Mouse (Mus musculus) liver, embryonic 14.5 days (tissue): Measurements from ENCODE around the gene Shisa3. TPM values are rescaled to one million over a fixed set of nuclear protein-coding genes. Genes with fewer than 3 reads are reported as not detected.

Experiments
- ATAC-seq: fragments of 200-750 bp; cut with Nextera tagmentation; 2 replicates; pipeline ENCODE4 v1.8.0; 2017; ENCODE audit warnings: moderate number of reproducible peaks, mild to moderate bottlenecking, moderate library complexity; ENCODE audit not compliant: insufficient read depth
- DNase-seq, 3 experiments: peaks; one replicate each; pipeline ENCODE4 v3.0.0-alpha.2; 2012 to 2013; ENCODE audit warnings: low read depth in 3 of 3, low spot score in 3 of 3
- H3K27ac ChIP-seq: fragments of 300-500 bp; sonication (generic); 2 replicates; pipeline ENCODE4 v1.5.1; 2014; ENCODE audit warnings: moderate library complexity, mild to moderate bottlenecking, control low read depth, inconsistent platforms
- H3K27me3 ChIP-seq: fragments of 300-500 bp; sonication (generic); 2 replicates; pipeline ENCODE4 v1.6.1; 2014; ENCODE audit warnings: mild to moderate bottlenecking, low read length, moderate library complexity; ENCODE audit not compliant: control insufficient read depth, insufficient read depth
- H3K36me3 ChIP-seq: fragments of 300-500 bp; sonication (generic); replicated peaks from 2 replicates; pipeline ENCODE4 v1.6.1; 2014; ENCODE audit warnings: low read depth; ENCODE audit not compliant: control insufficient read depth, insufficient read depth
- H3K4me1 ChIP-seq, 2 experiments: fragments of 200-500 bp in 1 of 2; fragments of 300-500 bp in 1 of 2; sonication (generic) in 1 of 2; replicated peaks; 2 replicates each; pipeline ENCODE4 v1.6.1; 2012 to 2014; ENCODE audit warnings: antibody characterized with exemption in 1 of 2, inconsistent platforms in 1 of 2, low read length in 1 of 2; ENCODE audit not compliant: control insufficient read depth in 2 of 2, insufficient read depth in 2 of 2
- H3K4me2 ChIP-seq: fragments of 300-500 bp; sonication (generic); 2 replicates; pipeline ENCODE4 v1.6.1; 2014; ENCODE audit warnings: low read depth, mild to moderate bottlenecking, control low read depth, moderate library complexity
- H3K4me3 ChIP-seq, 2 experiments: fragments of 200-500 bp in 1 of 2; fragments of 300-500 bp in 1 of 2; sonication (generic) in 1 of 2; 2 replicates each; pipeline ENCODE4 v1.5.1; 2012 to 2014; ENCODE audit warnings: low read depth in 2 of 2, low read length in 2 of 2, mild to moderate bottlenecking in 2 of 2, control low read depth in 1 of 2, inconsistent platforms in 1 of 2, moderate library complexity in 1 of 2; ENCODE audit not compliant: insufficient read depth in 1 of 2
- H3K9ac ChIP-seq: fragments of 300-500 bp; sonication (generic); replicated peaks from 2 replicates; pipeline ENCODE4 v1.6.1; 2014; ENCODE audit warnings: mild to moderate bottlenecking, control low read depth, moderate library complexity
- H3K9me3 ChIP-seq: fragments of 300-500 bp; sonication (generic); 2 replicates; pipeline ENCODE4 v1.6.1; 2016; ENCODE audit warnings: low read length, mixed read lengths; ENCODE audit not compliant: control insufficient read depth
- CTCF ChIP-seq: IDR thresholded peaks from 2 replicates; pipeline ENCODE4 v1.5.1; 2016; ENCODE audit warnings: antibody characterized with exemption, low read depth, control low read depth
- EP300 ChIP-seq: IDR thresholded peaks from 2 replicates; pipeline ENCODE4 v1.6.1; 2016; ENCODE audit warnings: antibody characterized with exemption, low read depth
- WGBS: fragments of 180-500 bp; shearing (Covaris S2); extraction: QIAGEN DNeasy Blood & Tissue Kit; methylation state at CpG from one replicate; pipeline ENCODE4 v1.1.7; 2014; ENCODE audit not compliant: insufficient replicate concordance; 5-methylcytosine and 5-hydroxymethylcytosine counted together
- polyA plus RNA-seq, 2 experiments: library from polyadenylated mRNA; depleted of rRNA in 1 of 2; stranded (reverse) in 1 of 2; unstranded in 1 of 2; fragments of >200 nt; fragmentation: Nextera tagmentation in 1 of 2; extraction: Ambion mirVana in 1 of 2; gene quantifications; 2 replicates each; pipeline versions ENCODE4 v1.2.1 to v1.2.3; 2012 to 2014

Gene Shisa3
- polyA plus RNA-seq (2012; rRNA removed) (0.55 and 0.68 TPM in 2 replicates), polyA plus RNA-seq (2014; fragmentation: Nextera tagmentation; extraction: Ambion mirVana) (0.55 and 0.64 TPM in 2 replicates)

DNA sequence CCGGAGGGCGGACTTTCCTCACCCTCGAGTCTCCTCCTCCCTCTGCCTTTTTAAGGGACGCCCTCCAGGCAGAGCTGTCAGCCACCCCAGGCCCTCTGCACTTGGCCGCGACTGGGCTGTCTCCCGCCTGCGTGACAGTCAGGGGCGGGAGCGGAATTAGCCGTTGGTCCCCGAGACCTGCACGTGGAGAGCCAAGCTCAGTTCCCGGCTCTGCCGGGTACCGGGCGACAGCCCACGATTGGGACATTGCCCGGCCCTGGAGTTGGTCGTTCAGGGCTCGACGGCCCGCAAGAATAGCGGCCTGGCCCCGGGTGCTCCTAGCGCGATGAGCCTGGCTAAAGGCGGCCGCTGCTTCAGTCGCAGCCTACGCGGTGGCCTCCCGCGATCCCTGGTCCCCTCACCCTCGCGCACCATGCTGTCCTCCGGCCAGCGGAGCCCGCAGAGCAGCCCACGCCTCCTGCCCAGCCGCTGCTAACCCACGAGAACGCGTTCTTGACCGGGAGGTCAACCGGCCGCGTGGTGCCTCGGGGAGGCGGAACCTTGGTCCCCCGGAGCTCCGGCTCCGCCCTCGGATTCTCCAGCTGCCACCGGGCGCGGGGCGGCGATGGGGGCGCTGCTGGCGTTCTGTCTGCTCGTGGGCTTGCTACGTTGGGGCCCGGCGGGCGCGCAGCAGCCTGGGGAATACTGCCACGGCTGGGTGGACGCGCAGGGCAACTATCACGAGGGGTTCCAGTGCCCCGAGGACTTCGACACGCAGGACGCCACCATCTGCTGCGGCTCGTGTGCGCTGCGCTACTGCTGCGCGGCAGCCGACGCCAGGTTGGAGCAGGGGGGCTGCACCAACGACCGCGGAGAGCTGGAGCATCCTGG lies at the start of gene Shisa3:
Shisa3 (plus strand) TSS at position 79 of the 870 bp plus-strand sequence.
- peak within 1 kb of the TSS; percentile 8 to 48 for H3K4me3 ChIP-seq
- WGBS: under 1% methylated on average over 86 of the region's 86 CpGs
- TF ChIP-seq EP300 (no peak), CTCF (no peak)
- H3K4me1 ChIP-seq: no peaks in the 10 kb centered on the region
- H3K4me2 ChIP-seq: peak within 1 kb of the TSS; percentile 56
- H3K9me3 ChIP-seq: no peaks in the 10 kb centered on the region
- no peak within 1 kb of the TSS for H3K27ac ChIP-seq
- no peaks in the 10 kb centered on the region for H3K36me3 ChIP-seq
- no peak for ATAC-seq
- no peak within 1 kb of the TSS for H3K9ac ChIP-seq
- H3K27me3 ChIP-seq: peaks cover 64% of the 10 kb centered on the region
- DNase-seq: no peak

- no peaks in the 10 kb centered on the region for H3K4me1 ChIP-seq
- DNase-seq: no peak
- no peaks in the 10 kb centered on the region for H3K9me3 ChIP-seq
- H3K27ac ChIP-seq: no peak overlapping the region
- no peak overlapping the region for H3K4me3 ChIP-seq
- no peaks in the 10 kb centered on the region for H3K27me3 ChIP-seq
- H3K4me2 ChIP-seq: no peak overlapping the region
- TF ChIP-seq CTCF (no peak), EP300 (no peak)
- no peak for ATAC-seq
- H3K36me3 ChIP-seq: no peaks in the 10 kb centered on the region
- 56% methylated on average over 4 of the region's 4 CpGs for WGBS
- H3K9ac ChIP-seq: no peak overlapping the region
Measured at GRCm38 (mm10) chr5:67558644-67559043, 49.0 kb upstream of the Shisa3 start.

DNA sequence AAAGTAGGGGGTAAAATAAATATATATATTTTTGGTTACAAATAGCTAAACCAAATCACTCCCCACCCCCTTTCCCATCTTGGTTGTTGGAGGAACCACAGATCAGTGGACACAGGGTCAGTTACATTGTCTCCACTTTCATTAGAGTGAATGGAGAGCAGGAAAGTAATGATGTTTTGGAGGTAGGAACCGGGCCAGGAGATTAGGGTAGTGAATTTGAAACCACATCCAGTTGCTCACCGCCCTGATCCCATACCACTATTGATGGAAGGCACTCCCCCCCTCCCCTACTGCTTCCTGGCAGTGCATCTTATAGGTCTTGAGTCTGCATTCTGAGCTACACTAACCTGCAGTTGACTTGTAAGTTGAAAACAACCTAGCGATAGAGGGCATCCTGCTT lies 48.6 kb upstream of the Shisa3 start:
- WGBS: 73% methylated on average over 3 of the region's 3 CpGs

GRCm38 (mm10) chr5:67572552-67573155 lies 35.0 kb upstream of the Shisa3 start:
- 48% methylated on average over 6 of the region's 6 CpGs for WGBS
- no peak overlapping the region for H3K27ac ChIP-seq
- H3K9ac ChIP-seq: no peak overlapping the region
- H3K36me3 ChIP-seq: no peaks in the 10 kb centered on the region
- ATAC-seq (no peak), DNase-seq (no peak)
- no peaks in the 10 kb centered on the region for H3K4me1 ChIP-seq
- no peaks in the 10 kb centered on the region for H3K9me3 ChIP-seq
- no peak for TF ChIP-seq CTCF
- no peak for TF ChIP-seq EP300
- no peak overlapping the region for H3K4me2 ChIP-seq
- H3K27me3 ChIP-seq: no peaks in the 10 kb centered on the region
- no peak overlapping the region for H3K4me3 ChIP-seq

More for the DNA sequence above, 48.6 kb upstream of the Shisa3 start:
- Histone ChIP-seq H3K9ac (no peak overlapping the region), H3K4me1 (no peaks in the 10 kb centered on the region), H3K4me3 (no peak overlapping the region), H3K27ac (no peak overlapping the region), H3K36me3 (no peaks in the 10 kb centered on the region), H3K9me3 (no peaks in the 10 kb centered on the region), H3K4me2 (no peak overlapping the region), H3K27me3 (no peaks in the 10 kb centered on the region)
- ATAC-seq: no peak
- DNase-seq: no peak
- no peak for TF ChIP-seq EP300
- TF ChIP-seq CTCF: no peak

- ATAC-seq: no peak
- no peak for TF ChIP-seq CTCF
- TF ChIP-seq EP300: no peak
- no peak overlapping the region for H3K27ac ChIP-seq
Measured at GRCm38 (mm10) chr5:67574039-67574438, 33.6 kb upstream of the Shisa3 start.

More at GRCm38 (mm10) chr5:67574039-67574438, 33.6 kb upstream of the Shisa3 start:
- no peaks in the 10 kb centered on the region for H3K4me1 ChIP-seq
- no peak for DNase-seq
- no peaks in the 10 kb centered on the region for H3K27me3 ChIP-seq
- no peak overlapping the region for H3K9ac ChIP-seq
- H3K4me3 ChIP-seq: no peak overlapping the region
- WGBS: 67% methylated on average over 9 of the region's 9 CpGs
- H3K36me3 ChIP-seq: no peaks in the 10 kb centered on the region
- no peaks in the 10 kb centered on the region for H3K9me3 ChIP-seq
- no peak overlapping the region for H3K4me2 ChIP-seq
